Mouse (Mus musculus): ENCODE measurements around the gene Hesx1. TPM values are rescaled to one million over a fixed set of nuclear protein-coding genes. Genes with fewer than 3 reads are reported as not detected.

Gene Hesx1
- polyA plus RNA-seq, 1 experiment, result not detected

- H3K4me1 ChIP-seq (ENCODE audit: control insufficient read depth, insufficient read depth, low read length), result no peaks in the 10 kb centered on the region
- 85% methylated on average over 7 of the region's 7 CpGs for WGBS
- no peak overlapping the region for H3K4me3 ChIP-seq (replicated peaks; ENCODE audit: extremely low read depth, low read depth, low read length)
- DNase-seq, result no peak
- TF ChIP-seq CTCF (IDR thresholded peaks at IDR 0.05; ENCODE audit: insufficient read depth, low read length) (no peak), POLR2A (IDR thresholded peaks at IDR 0.05; ENCODE audit: borderline replicate concordance, extremely low read depth, low read depth, low read length) (no peak)
These were observed 18.0 kb upstream of the Hesx1 start for GRCm38 (mm10) chr14:26976212-26976611.

DNA sequence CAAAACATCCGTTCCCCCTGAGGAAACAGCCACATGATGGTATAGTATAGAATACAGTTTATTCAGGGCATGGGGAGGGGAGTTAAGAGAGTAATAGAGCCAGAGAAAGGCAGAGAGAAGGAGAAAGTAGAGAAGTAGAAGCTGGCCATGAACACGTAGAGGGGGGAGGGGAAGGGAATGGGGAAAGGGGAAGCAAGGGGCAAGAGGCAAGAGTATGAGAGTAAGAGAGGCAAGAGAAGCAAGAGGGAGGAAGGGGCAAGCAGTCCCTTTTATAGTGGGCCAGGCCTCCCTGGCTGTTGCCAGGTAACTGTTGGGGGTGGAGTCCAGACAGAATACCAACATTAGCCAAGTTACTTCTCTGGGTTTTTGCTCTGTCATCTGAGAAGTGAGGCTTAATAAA lies 16.7 kb upstream of the Hesx1 start:
- DNase-seq, result no peak
- TF ChIP-seq CTCF (IDR thresholded peaks at IDR 0.05; ENCODE audit: insufficient read depth, low read length) (no peak), POLR2A (IDR thresholded peaks at IDR 0.05; ENCODE audit: borderline replicate concordance, extremely low read depth, low read depth, low read length) (no peak)
- WGBS, result 57% methylated on average over 2 of the region's 2 CpGs
- no peak overlapping the region for H3K4me3 ChIP-seq (replicated peaks; ENCODE audit: extremely low read depth, low read depth, low read length)
- no peaks in the 10 kb centered on the region for H3K4me1 ChIP-seq (ENCODE audit: control insufficient read depth, insufficient read depth, low read length)

DNA sequence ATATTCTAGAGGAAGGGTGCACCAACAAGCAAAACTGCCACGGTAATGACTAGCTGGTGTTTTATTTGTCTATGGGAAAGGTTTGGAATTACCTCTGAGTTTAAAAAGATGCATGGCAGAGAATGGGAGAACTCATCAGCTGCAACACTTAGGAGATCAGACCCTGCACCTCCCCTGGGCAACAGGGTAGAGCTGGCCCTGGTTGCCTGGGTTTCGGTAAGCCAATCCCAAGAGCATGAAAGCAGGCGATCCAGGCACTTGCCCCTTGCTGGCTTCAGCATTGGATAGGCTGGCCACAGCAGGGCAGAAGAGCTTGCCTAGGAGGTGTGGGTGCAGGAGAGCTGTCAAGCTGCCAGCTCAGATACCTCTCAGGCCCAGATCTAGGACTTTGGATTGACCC lies 14.4 kb upstream of the Hesx1 start:
- no peak for TF ChIP-seq CTCF (IDR thresholded peaks at IDR 0.05; ENCODE audit: insufficient read depth, low read length)
- no peak for TF ChIP-seq POLR2A (IDR thresholded peaks at IDR 0.05; ENCODE audit: borderline replicate concordance, extremely low read depth, low read depth, low read length)
- no peak for DNase-seq
- WGBS, result 87% methylated on average over 3 of the region's 3 CpGs
- Histone ChIP-seq H3K4me1 (ENCODE audit: control insufficient read depth, insufficient read depth, low read length) (no peaks in the 10 kb centered on the region), H3K4me3 (replicated peaks; ENCODE audit: extremely low read depth, low read depth, low read length) (no peak overlapping the region)

DNA sequence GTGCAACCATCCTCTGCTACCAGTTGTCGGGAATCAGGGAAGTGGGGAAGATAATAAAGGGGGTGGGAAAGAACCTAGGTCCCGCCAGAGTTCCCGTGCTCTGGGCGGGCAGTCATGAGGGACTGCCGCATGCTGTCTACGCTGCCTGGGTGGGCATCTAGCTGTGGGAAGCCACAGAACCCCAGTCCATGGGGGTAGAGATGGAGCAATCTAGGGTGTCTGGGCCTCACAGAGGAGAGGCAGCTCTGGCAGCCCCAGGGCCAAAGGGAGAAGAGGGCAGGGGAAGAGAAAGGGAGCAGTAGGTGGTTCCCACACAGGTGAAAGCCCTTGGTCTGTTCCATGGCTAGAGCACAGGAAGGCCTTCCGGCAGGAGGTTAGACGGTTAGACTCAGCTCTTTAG lies 13.2 kb upstream of the Hesx1 start:
- 94% methylated on average over 8 of the region's 8 CpGs for WGBS
- Histone ChIP-seq H3K4me1 (ENCODE audit: control insufficient read depth, insufficient read depth, low read length) (no peaks in the 10 kb centered on the region), H3K4me3 (replicated peaks; ENCODE audit: extremely low read depth, low read depth, low read length) (no peak overlapping the region)
- TF ChIP-seq CTCF (IDR thresholded peaks at IDR 0.05; ENCODE audit: insufficient read depth, low read length) (no peak), POLR2A (IDR thresholded peaks at IDR 0.05; ENCODE audit: borderline replicate concordance, extremely low read depth, low read depth, low read length) (no peak)
- DNase-seq, result no peak

DNA sequence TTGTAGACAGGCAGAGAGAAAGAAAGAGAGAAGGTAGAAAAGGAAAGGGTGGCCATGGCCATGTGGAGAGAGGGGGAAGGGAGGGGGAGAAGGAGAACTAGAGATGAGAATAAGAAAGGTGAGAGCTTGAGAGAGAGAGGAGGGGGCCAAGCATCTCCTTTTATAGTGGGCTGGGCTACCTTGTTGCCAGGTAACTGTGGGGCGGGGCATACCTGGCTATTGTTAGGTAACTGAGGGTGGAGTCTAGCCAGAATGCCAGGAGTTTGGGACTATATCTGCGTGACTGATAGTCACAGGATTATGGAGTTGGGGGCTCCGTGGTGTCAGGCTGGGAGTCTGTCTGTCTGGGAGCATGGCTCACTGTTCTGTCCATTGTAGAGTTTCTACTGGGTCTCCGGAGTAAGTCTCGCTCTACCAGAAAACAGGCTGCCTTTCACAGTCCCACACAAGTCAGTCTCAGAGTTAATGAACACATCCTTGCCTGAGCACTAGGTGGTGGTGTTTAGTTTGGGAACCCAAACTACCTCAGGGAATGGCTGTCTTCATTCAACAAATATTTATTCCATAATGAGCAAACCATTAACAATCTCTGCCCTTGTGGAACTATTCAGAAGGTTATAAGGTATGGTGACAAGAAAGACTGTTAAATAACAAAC lies 12.6 kb upstream of the Hesx1 start:
- no peak for DNase-seq
- Histone ChIP-seq H3K4me3 (replicated peaks; ENCODE audit: extremely low read depth, low read depth, low read length) (no peak overlapping the region), H3K4me1 (ENCODE audit: control insufficient read depth, insufficient read depth, low read length) (no peaks in the 10 kb centered on the region)
- WGBS, result 64% methylated on average over 5 of the region's 5 CpGs
- TF ChIP-seq CTCF (IDR thresholded peaks at IDR 0.05; ENCODE audit: insufficient read depth, low read length), result no peak
- TF ChIP-seq POLR2A (IDR thresholded peaks at IDR 0.05; ENCODE audit: borderline replicate concordance, extremely low read depth, low read depth, low read length), result no peak

GRCm38 (mm10) chr14:26982150-26982530 lies 12.1 kb upstream of the Hesx1 start:
- no peaks in the 10 kb centered on the region for H3K4me1 ChIP-seq (ENCODE audit: control insufficient read depth, insufficient read depth, low read length)
- H3K4me3 ChIP-seq (replicated peaks; ENCODE audit: extremely low read depth, low read depth, low read length), result no peak overlapping the region
- WGBS, result 68% methylated on average over 5 of the region's 5 CpGs
- no peak for DNase-seq
- TF ChIP-seq POLR2A (IDR thresholded peaks at IDR 0.05; ENCODE audit: borderline replicate concordance, extremely low read depth, low read depth, low read length), result no peak
- TF ChIP-seq CTCF (IDR thresholded peaks at IDR 0.05; ENCODE audit: insufficient read depth, low read length), result no peak

GRCm38 (mm10) chr14:26988694-26989093 lies 5.5 kb upstream of the Hesx1 start:
- DNase-seq, result no peak
- 46% methylated on average over 2 of the region's 2 CpGs for WGBS
- H3K4me1 ChIP-seq (ENCODE audit: control insufficient read depth, insufficient read depth, low read length), result no peaks in the 10 kb centered on the region
- no peak overlapping the region for H3K4me3 ChIP-seq (replicated peaks; ENCODE audit: extremely low read depth, low read depth, low read length)
- TF ChIP-seq POLR2A (IDR thresholded peaks at IDR 0.05; ENCODE audit: borderline replicate concordance, extremely low read depth, low read depth, low read length) (no peak), CTCF (IDR thresholded peaks at IDR 0.05; ENCODE audit: insufficient read depth, low read length) (peak; percentile 21; the same call in 1 of the 2 replicates)

DNA sequence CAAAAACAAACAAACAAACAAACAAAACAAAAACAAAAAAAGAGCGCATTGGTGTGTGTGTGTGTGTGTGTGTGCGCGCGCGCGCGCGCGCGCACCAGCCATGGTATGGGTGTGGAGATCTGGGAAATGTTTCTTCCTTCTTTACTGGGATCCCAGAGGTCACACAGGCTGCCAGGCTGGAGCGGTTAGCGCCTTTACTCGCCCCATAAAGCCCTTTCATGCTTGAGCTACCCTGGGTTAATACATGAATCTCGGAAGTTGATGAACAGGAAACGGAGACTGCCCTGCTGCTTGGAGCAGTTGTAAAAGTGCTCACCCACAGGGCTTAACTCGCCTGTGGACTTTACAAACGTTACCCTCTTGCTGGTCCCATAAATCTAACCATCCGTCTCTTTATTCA lies 2.6 kb upstream of the Hesx1 start:
- no peak for TF ChIP-seq POLR2A (IDR thresholded peaks at IDR 0.05; ENCODE audit: borderline replicate concordance, extremely low read depth, low read depth, low read length)
- no peak for TF ChIP-seq CTCF (IDR thresholded peaks at IDR 0.05; ENCODE audit: insufficient read depth, low read length)
- no peak overlapping the region for H3K4me3 ChIP-seq (replicated peaks; ENCODE audit: extremely low read depth, low read depth, low read length)
- 84% methylated on average over 18 of the region's 18 CpGs for WGBS
- DNase-seq, result no peak
- H3K4me1 ChIP-seq (ENCODE audit: control insufficient read depth, insufficient read depth, low read length), result no peaks in the 10 kb centered on the region

GRCm38 (mm10) chr14:26993427-26993826 lies 789 bp upstream of the Hesx1 start:
- no peak for DNase-seq
- TF ChIP-seq CTCF (IDR thresholded peaks at IDR 0.05; ENCODE audit: insufficient read depth, low read length) (no peak), POLR2A (IDR thresholded peaks at IDR 0.05; ENCODE audit: borderline replicate concordance, extremely low read depth, low read depth, low read length) (no peak)
- WGBS, result 43% methylated on average over 3 of the region's 3 CpGs
- Histone ChIP-seq H3K4me3 (replicated peaks; ENCODE audit: extremely low read depth, low read depth, low read length) (no peak overlapping the region), H3K4me1 (ENCODE audit: control insufficient read depth, insufficient read depth, low read length) (no peaks in the 10 kb centered on the region)

DNA sequence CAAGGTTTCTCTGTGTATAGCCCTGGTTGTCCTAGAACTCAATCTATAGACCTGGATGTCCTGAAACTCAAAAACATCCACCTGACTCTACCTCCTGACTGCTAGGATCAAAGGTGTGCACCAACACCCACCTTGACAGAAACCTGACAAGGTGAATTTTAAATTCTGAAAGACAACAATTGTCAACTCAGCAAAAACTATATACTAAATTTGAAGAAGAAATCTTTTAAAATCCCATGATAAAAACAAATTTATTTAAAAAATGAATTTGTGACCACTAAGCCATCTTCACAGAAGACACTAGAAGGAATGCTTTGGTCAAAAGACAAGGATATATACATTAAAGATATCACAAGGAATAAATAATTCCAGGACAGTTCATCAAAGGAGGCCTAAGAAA lies 2.0 kb downstream of the Hesx1 start:
- no peaks in the 10 kb centered on the region for H3K4me1 ChIP-seq (ENCODE audit: control insufficient read depth, insufficient read depth, low read length)
- H3K4me3 ChIP-seq (replicated peaks; ENCODE audit: extremely low read depth, low read depth, low read length), result no peak overlapping the region
- no peak for DNase-seq
- TF ChIP-seq CTCF (IDR thresholded peaks at IDR 0.05; ENCODE audit: insufficient read depth, low read length), result no peak
- no peak for TF ChIP-seq POLR2A (IDR thresholded peaks at IDR 0.05; ENCODE audit: borderline replicate concordance, extremely low read depth, low read depth, low read length)
